Mouse (Mus musculus) left cerebral cortex, adult 8-10 months (tissue): ENCODE measurements around the gene Fam114a1. TPM values are rescaled to one million over a fixed set of nuclear protein-coding genes. Genes with fewer than 3 reads are reported as not detected.
A peak's percentile ranks its signal among the peaks of the same experiment; 100 is the strongest.

Experiments
- DNase-seq, 2 experiments: peaks; one replicate each; pipeline ENCODE4 v3.0.0; 2022; ENCODE audit warnings: low spot score in 2 of 2
- total RNA-seq, 4 experiments: library from RNA; stranded (reverse); gene quantifications; 2 replicates each; pipeline ENCODE4 v1.2.4; 2022

The Fam114a1 gene
- total RNA-seq, 4 experiments from 2014 or later, result 5.9 to 8.2 (median 7.6) TPM

- DNase-seq, result no peak
Observed at GRCm38 (mm10) chr5:65003946-65004535, 34.2 kb downstream of the Fam114a1 start.

- no peak for DNase-seq
Observed at GRCm38 (mm10) chr5:65005251-65005650, 35.4 kb downstream of the Fam114a1 start.

GRCm38 (mm10) chr5:65006011-65006491 lies 36.2 kb downstream of the Fam114a1 start:
- no peak for DNase-seq

- no peak for DNase-seq
Observed at GRCm38 (mm10) chr5:65011901-65012573, 42.2 kb downstream of the Fam114a1 start.

- DNase-seq, result no peak
Observed at GRCm38 (mm10) chr5:65015508-65015907, 45.6 kb downstream of the Fam114a1 start.

- no peak for DNase-seq
Observed at GRCm38 (mm10) chr5:65019109-65019508, 49.2 kb downstream of the Fam114a1 start.

- DNase-seq, result no peak
Observed at GRCm38 (mm10) chr5:65019823-65020222, 50.0 kb downstream of the Fam114a1 start.

GRCm38 (mm10) chr5:65022006-65022405 lies 52.1 kb downstream of the Fam114a1 start:
- peak in 1 of 2 experiments; percentile 55 for DNase-seq

GRCm38 (mm10) chr5:65024641-65025040 lies 54.8 kb downstream of the Fam114a1 start:
- DNase-seq, result no peak

GRCm38 (mm10) chr5:65025916-65026315 lies 56.0 kb downstream of the Fam114a1 start:
- DNase-seq, result no peak

GRCm38 (mm10) chr5:65026776-65027175 lies 56.9 kb downstream of the Fam114a1 start:
- no peak for DNase-seq

- no peak for DNase-seq
Observed at GRCm38 (mm10) chr5:65028019-65028418, 58.1 kb downstream of the Fam114a1 start.

GRCm38 (mm10) chr5:65036597-65036996 lies 66.7 kb downstream of the Fam114a1 start:
- no peak for DNase-seq

GRCm38 (mm10) chr5:65038305-65038704 lies 68.4 kb downstream of the Fam114a1 start:
- no peak for DNase-seq

GRCm38 (mm10) chr5:65038811-65039571 lies 69.1 kb downstream of the Fam114a1 start:
- DNase-seq, result peak in 1 of 2 experiments; percentile 21

GRCm38 (mm10) chr5:65040463-65040862 lies 70.6 kb downstream of the Fam114a1 start:
- DNase-seq, result no peak

GRCm38 (mm10) chr5:65043407-65043895 lies 73.6 kb downstream of the Fam114a1 start:
- DNase-seq, result no peak

- no peak for DNase-seq
Observed at GRCm38 (mm10) chr5:65045642-65046370, 75.9 kb downstream of the Fam114a1 start.

GRCm38 (mm10) chr5:65046442-65047284 lies 76.8 kb downstream of the Fam114a1 start:
- DNase-seq, result no peak

GRCm38 (mm10) chr5:65047285-65047855 lies 77.5 kb downstream of the Fam114a1 start:
- DNase-seq, result no peak
